Mouse (Mus musculus): ENCODE data around the gene Fam149a. TPM values are rescaled to one million over a fixed set of nuclear protein-coding genes. Genes with fewer than 3 reads are reported as not detected.

Gene Fam149a
- polyA plus RNA-seq, 1 experiment: 1.7 TPM

GRCm38 (mm10) chr8:45294687-45295086 lies 87.4 kb downstream of the Fam149a start, which contains the start of gene Klkb1:
TSS of gene Klkb1 (minus strand) at chr8:45294859.
- WGBS: 82% methylated on average over 7 of the region's 7 CpGs
- no peak within 1 kb of the TSS for H3K4me3 ChIP-seq (replicated peaks; ENCODE audit: control insufficient read depth, low read depth, low read length)
- no peaks in the 10 kb centered on the region for H3K4me1 ChIP-seq (ENCODE audit: control insufficient read depth, insufficient read depth, low read length)
- no peak within 1 kb of the TSS for H3K27ac ChIP-seq (ENCODE audit: control insufficient read depth, insufficient read depth, low read depth, low read length, poor library complexity)
- no peak for TF ChIP-seq CTCF (IDR thresholded peaks at IDR 0.05; ENCODE audit: control insufficient read depth, insufficient read depth, low read length)
- TF ChIP-seq POLR2A (IDR thresholded peaks at IDR 0.05; ENCODE audit: borderline replicate concordance, control insufficient read depth, low read depth, low read length): no peak

GRCm38 (mm10) chr8:45291790-45292189 lies 90.3 kb downstream of the Fam149a start:
- Histone ChIP-seq H3K4me3 (replicated peaks; ENCODE audit: control insufficient read depth, low read depth, low read length) (no peak overlapping the region), H3K27ac (ENCODE audit: control insufficient read depth, insufficient read depth, low read depth, low read length, poor library complexity) (no peak overlapping the region), H3K4me1 (ENCODE audit: control insufficient read depth, insufficient read depth, low read length) (no peaks in the 10 kb centered on the region)
- TF ChIP-seq POLR2A (IDR thresholded peaks at IDR 0.05; ENCODE audit: borderline replicate concordance, control insufficient read depth, low read depth, low read length): no peak
- no peak for TF ChIP-seq CTCF (IDR thresholded peaks at IDR 0.05; ENCODE audit: control insufficient read depth, insufficient read depth, low read length)
- WGBS: 79% methylated on average over 2 of the region's 2 CpGs

Other genes starting within 250 kb of the Fam149a start
- not detected in 2 replicates for gene F11, start 120.3 kb downstream of the Fam149a start, polyA plus RNA-seq (2011; ENCODE audit: insufficient read depth, insufficient read length, low replicate concordance, missing spikeins)
- gene Klkb1, start 87.4 kb downstream of the Fam149a start, polyA plus RNA-seq (2011; ENCODE audit: insufficient read depth, insufficient read length, low replicate concordance, missing spikeins): 0.83 and 1.3 TPM in 2 replicates
- gene Gm45753, start 73.8 kb downstream of the Fam149a start, polyA plus RNA-seq (2011; ENCODE audit: insufficient read depth, insufficient read length, low replicate concordance, missing spikeins): not detected in 2 replicates
- gene Cyp4v3, start 49.1 kb downstream of the Fam149a start, polyA plus RNA-seq (2011; ENCODE audit: insufficient read depth, insufficient read length, low replicate concordance, missing spikeins): 1.7 and 2.9 TPM in 2 replicates
- gene Tlr3, start 28.8 kb upstream of the Fam149a start, polyA plus RNA-seq (2011; ENCODE audit: insufficient read depth, insufficient read length, low replicate concordance, missing spikeins): 3.0 and 4.2 TPM in 2 replicates
- 4.8 and 6.5 TPM in 2 replicates for gene Sorbs2, start 125.5 kb upstream of the Fam149a start, polyA plus RNA-seq (2011; ENCODE audit: insufficient read depth, insufficient read length, low replicate concordance, missing spikeins)